ENCODE assay signal across 9 mouse cellular contexts in the genomic region with DNA sequence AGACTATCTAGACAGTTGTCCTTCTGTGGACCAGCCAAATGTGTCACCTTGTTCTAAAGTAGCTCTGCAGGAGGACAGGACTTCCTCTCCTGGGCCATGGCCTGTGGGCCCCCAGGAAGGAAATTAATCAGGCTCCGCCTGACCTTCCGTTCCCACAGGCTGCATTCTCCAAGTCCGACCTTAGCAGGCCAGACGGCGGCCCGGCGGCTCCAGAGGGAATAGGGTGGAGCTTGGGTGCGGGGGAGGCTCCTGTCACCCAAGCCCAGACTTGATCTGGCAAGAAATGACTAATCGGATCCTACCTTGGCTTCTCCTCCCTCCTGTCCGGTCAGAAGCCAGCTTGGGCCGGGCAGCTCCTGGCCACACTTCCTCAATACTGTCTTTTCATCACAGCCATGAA. TPM values are rescaled to one million over a fixed set of nuclear protein-coding genes. Genes with fewer than 3 reads are reported as not detected.
DNase-seq lines count a peak whose midpoint lies in the region; ATAC-seq lines count a peak whose summit lies in the region.
"Had no signal": no experiment of that assay in that cellular context is flagged by ENCODE, and none has a peak within 500 bp of the region (broad histone marks: within the 10 kb centered on the region; RNA-seq: fewer than 3 reads in every experiment).

No protein-coding gene starts in this region.

- H3K27me3 ChIP-seq in embryonic facial prominence, embryonic 12.5 days, result no peaks in the 10 kb centered on the region
- H3K27me3 ChIP-seq in heart, embryonic 15.5 days, result no peaks in the 10 kb centered on the region

- H3K9ac ChIP-seq in embryonic facial prominence, embryonic 12.5 days, result no peak overlapping the region
- peak overlapping the region; percentile 86 for H3K9ac ChIP-seq in heart, embryonic 15.5 days

- DNase-seq in cerebellum, postnatal 4 days (ENCODE audit: low spot score in 2 of 2), result no peak
- DNase-seq in kidney, postnatal 14 days, result peak; percentile 92
- no peak for DNase-seq in frontal cortex, postnatal 14 days (ENCODE audit: low spot score in 2 of 2)
- no peak for DNase-seq in layer of hippocampus, postnatal 25 days (ENCODE audit: extremely low spot score in 1 of 2, low spot score in 1 of 2)

- H3K4me2 ChIP-seq in embryonic facial prominence, embryonic 12.5 days (replicated peaks), result peak overlapping the region; percentile 79
- peak overlapping the region; percentile 81 for H3K4me2 ChIP-seq in heart, embryonic 15.5 days

- H3K36me3 ChIP-seq in embryonic facial prominence, embryonic 12.5 days, result no peaks in the 10 kb centered on the region
- H3K36me3 ChIP-seq in heart, embryonic 15.5 days, result no peaks in the 10 kb centered on the region

- no peak overlapping the region for H3K27ac ChIP-seq in embryonic facial prominence, embryonic 12.5 days
- peak overlapping the region; percentile 87 for H3K27ac ChIP-seq in heart, embryonic 15.5 days

- H3K4me1 ChIP-seq in embryonic facial prominence, embryonic 12.5 days, result peaks cover 32% of the 10 kb centered on the region
- peaks cover 76% of the 10 kb centered on the region for H3K4me1 ChIP-seq in heart, embryonic 15.5 days (replicated peaks)

- 0 out of 2 replicates have a peak, but pooled peaks have one; percentile 34 for ATAC-seq in cerebellum, adult (ENCODE audit: insufficient number of reproducible peaks, low FRiP score, low TSS enrichment)
- no peak for ATAC-seq in embryonic facial prominence, embryonic 12.5 days (ENCODE audit: insufficient number of reproducible peaks, insufficient read depth, low FRiP score, low TSS enrichment)
- no peak for ATAC-seq in heart, embryonic 15.5 days (replicated peaks; ENCODE audit: insufficient number of reproducible peaks, insufficient read depth, low FRiP score, low read depth)
- peak; percentile 37 for ATAC-seq in megakaryocyte, adult 5-6 weeks (ENCODE audit: poor library complexity, severe bottlenecking)

- H3K9me3 ChIP-seq in embryonic facial prominence, embryonic 12.5 days, result no peaks in the 10 kb centered on the region
- H3K9me3 ChIP-seq in heart, embryonic 15.5 days (replicated peaks), result no peaks in the 10 kb centered on the region

- WGBS in embryonic facial prominence, embryonic 12.5 days, result 32% methylated on average over 11 of the region's 11 CpGs
- WGBS in heart, embryonic 15.5 days, result 10% methylated on average over 11 of the region's 11 CpGs

- H3K4me3 ChIP-seq in embryonic facial prominence, embryonic 12.5 days, result peak overlapping the region; percentile 63; the same call in 1 of the 2 replicates
- H3K4me3 ChIP-seq in heart, embryonic 15.5 days, result peak overlapping the region; percentile 73

RNA-seq across cellular contexts. Expression of a gene that starts 2.4 kb away (rescaled TPM):
- polyA plus RNA-seq in embryonic facial prominence, embryonic 12.5 days (2016; fragmentation: Nextera tagmentation; extraction: Ambion mirVana), result 70.6 and 74.0 TPM in 2 replicates
- polyA plus RNA-seq in heart, embryonic 15.5 days (2015; fragmentation: Nextera tagmentation; extraction: Ambion mirVana), result 117 and 140 TPM in 2 replicates
- total RNA-seq in megakaryocyte, adult 5-6 weeks (2015), result 3.5 and 3.9 TPM in 2 replicates
- 1.5 and 5.1 TPM in 2 replicates for total RNA-seq in megakaryocyte, adult 5-6 weeks (2017)
- 10 to 100 TPM; 33.2 to 36.2 TPM for total RNA-seq in layer of hippocampus, postnatal 25 days (2021)

RNA-seq across cellular contexts. Expression of a gene that starts 19.4 kb away (rescaled TPM):
- polyA plus RNA-seq in embryonic facial prominence, embryonic 12.5 days (2016; fragmentation: Nextera tagmentation; extraction: Ambion mirVana), result 51.4 and 55.3 TPM in 2 replicates
- polyA plus RNA-seq in heart, embryonic 15.5 days (2015; fragmentation: Nextera tagmentation; extraction: Ambion mirVana), result 48.3 and 63.1 TPM in 2 replicates
- total RNA-seq in megakaryocyte, adult 5-6 weeks (2015), result not detected in 2 replicates
- 0.08 TPM in 1 of 2 replicates, not detected in the other for total RNA-seq in megakaryocyte, adult 5-6 weeks (2017)
- total RNA-seq in layer of hippocampus, postnatal 25 days (2021), result 1 to 10 TPM; 9.2 to 9.8 TPM

RNA-seq across cellular contexts. Expression of a gene that starts 20.3 kb away (rescaled TPM):
- 109 and 113 TPM in 2 replicates for polyA plus RNA-seq in embryonic facial prominence, embryonic 12.5 days (2016; fragmentation: Nextera tagmentation; extraction: Ambion mirVana)
- polyA plus RNA-seq in heart, embryonic 15.5 days (2015; fragmentation: Nextera tagmentation; extraction: Ambion mirVana), result 86.3 and 119 TPM in 2 replicates
- total RNA-seq in megakaryocyte, adult 5-6 weeks (2015), result 0.09 TPM in 1 of 2 replicates, not detected in the other
- total RNA-seq in megakaryocyte, adult 5-6 weeks (2017), result not detected in 2 replicates
- total RNA-seq in layer of hippocampus, postnatal 25 days (2021), result 1 to 10 TPM; 6.8 to 7.4 TPM

RNA-seq across cellular contexts. Expression of a gene that starts 39.3 kb away (rescaled TPM):
- 10.6 and 13.4 TPM in 2 replicates for polyA plus RNA-seq in embryonic facial prominence, embryonic 12.5 days (2016; fragmentation: Nextera tagmentation; extraction: Ambion mirVana)
- polyA plus RNA-seq in heart, embryonic 15.5 days (2015; fragmentation: Nextera tagmentation; extraction: Ambion mirVana), result 5.3 and 7.7 TPM in 2 replicates
- not detected in 2 replicates for total RNA-seq in megakaryocyte, adult 5-6 weeks (2015)
- not detected in 2 replicates for total RNA-seq in megakaryocyte, adult 5-6 weeks (2017)
- 100 to 1,000 TPM; 125 to 143 TPM for total RNA-seq in layer of hippocampus, postnatal 25 days (2021)
- total RNA-seq: hematopoietic stem cell, adult 5-6 weeks had no signal

RNA-seq across cellular contexts. Expression of a gene that starts 46.4 kb away (rescaled TPM):
- polyA plus RNA-seq in embryonic facial prominence, embryonic 12.5 days (2016; fragmentation: Nextera tagmentation; extraction: Ambion mirVana), result 165 and 173 TPM in 2 replicates
- polyA plus RNA-seq in heart, embryonic 15.5 days (2015; fragmentation: Nextera tagmentation; extraction: Ambion mirVana), result 90.2 and 104 TPM in 2 replicates
- total RNA-seq in megakaryocyte, adult 5-6 weeks (2015), result 8.8 and 9.8 TPM in 2 replicates
- total RNA-seq in megakaryocyte, adult 5-6 weeks (2017), result 7.3 and 9.6 TPM in 2 replicates
- total RNA-seq in layer of hippocampus, postnatal 25 days (2021), result 10 to 100 TPM; 50.2 to 52.4 TPM

Comparison
In these comparisons a context has a peak if more than half of its experiments do, and no peak if none do; other contexts are left out.
1. ATAC-seq: peak in cerebellum, adult (single experiment) and megakaryocyte, adult 5-6 weeks (single experiment); none in embryonic facial prominence, embryonic 12.5 days (single experiment) and heart, embryonic 15.5 days (single experiment).
2. RNA of a gene that starts 2.4 kb away (total RNA-seq): 33.2 to 36.2 TPM in layer of hippocampus, postnatal 25 days; 1.5 to 5.1 TPM in megakaryocyte, adult 5-6 weeks; every median in the first group is over 4 times any median in the second.
3. RNA of a gene that starts 19.4 kb away (total RNA-seq): 9.2 to 9.8 TPM in layer of hippocampus, postnatal 25 days; 0.08 TPM in megakaryocyte, adult 5-6 weeks; every median in the first group is over 4 times any median in the second.
4. RNA of a gene that starts 20.3 kb away (total RNA-seq): 6.8 to 7.4 TPM in layer of hippocampus, postnatal 25 days; 0.09 TPM in megakaryocyte, adult 5-6 weeks; every median in the first group is over 4 times any median in the second.